Mouse (Mus musculus): ENCODE results near the gene Lrmda. TPM values are rescaled to one million over a fixed set of nuclear protein-coding genes. Genes with fewer than 3 reads are reported as not detected.
A peak's percentile ranks its signal among the peaks of the same experiment; 100 is the strongest.

Lrmda gene
- polyA plus RNA-seq, 1 experiment from 2014 or later = 0.22 TPM

DNA sequence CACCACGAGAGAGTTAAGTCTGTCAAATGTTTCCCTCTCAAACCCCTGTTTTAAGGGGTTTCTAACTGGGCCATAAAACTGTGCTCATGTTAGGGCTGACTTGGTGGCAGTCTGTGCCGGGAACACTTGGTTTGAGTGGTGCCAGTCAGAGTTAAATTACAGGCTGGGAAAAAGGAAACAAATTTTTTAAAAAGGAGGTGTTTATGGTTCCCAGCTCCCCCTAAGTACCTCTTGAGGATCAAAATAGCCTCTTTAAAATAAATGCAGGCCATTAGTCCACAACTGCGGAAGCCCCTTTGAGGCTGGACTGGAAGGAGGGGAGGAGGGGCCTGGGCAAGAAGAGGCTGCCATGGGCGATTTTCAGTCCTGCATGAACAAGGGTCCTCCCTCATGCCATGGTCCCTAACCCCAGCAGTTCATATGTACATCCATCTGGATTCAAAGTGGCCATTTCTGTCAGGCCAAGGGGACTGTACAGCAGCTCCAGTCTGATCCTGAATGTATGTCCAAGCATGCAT lies 416.4 kb downstream of the Lrmda start:
- peaks cover 63% of the 10 kb centered on the region for H3K27me3 ChIP-seq
- ATAC-seq (ENCODE audit: low FRiP score) = no peak
- 40% methylated on average over 4 of the region's 4 CpGs for WGBS
- no peak overlapping the region for H3K9ac ChIP-seq
- H3K4me2 ChIP-seq = no peak overlapping the region
- peaks cover 20% of the 10 kb centered on the region for H3K4me1 ChIP-seq
- H3K36me3 ChIP-seq (replicated peaks) = no peaks in the 10 kb centered on the region
- H3K9me3 ChIP-seq = no peaks in the 10 kb centered on the region
- H3K4me3 ChIP-seq (replicated peaks) = no peak overlapping the region
- no peak overlapping the region for H3K27ac ChIP-seq

DNA sequence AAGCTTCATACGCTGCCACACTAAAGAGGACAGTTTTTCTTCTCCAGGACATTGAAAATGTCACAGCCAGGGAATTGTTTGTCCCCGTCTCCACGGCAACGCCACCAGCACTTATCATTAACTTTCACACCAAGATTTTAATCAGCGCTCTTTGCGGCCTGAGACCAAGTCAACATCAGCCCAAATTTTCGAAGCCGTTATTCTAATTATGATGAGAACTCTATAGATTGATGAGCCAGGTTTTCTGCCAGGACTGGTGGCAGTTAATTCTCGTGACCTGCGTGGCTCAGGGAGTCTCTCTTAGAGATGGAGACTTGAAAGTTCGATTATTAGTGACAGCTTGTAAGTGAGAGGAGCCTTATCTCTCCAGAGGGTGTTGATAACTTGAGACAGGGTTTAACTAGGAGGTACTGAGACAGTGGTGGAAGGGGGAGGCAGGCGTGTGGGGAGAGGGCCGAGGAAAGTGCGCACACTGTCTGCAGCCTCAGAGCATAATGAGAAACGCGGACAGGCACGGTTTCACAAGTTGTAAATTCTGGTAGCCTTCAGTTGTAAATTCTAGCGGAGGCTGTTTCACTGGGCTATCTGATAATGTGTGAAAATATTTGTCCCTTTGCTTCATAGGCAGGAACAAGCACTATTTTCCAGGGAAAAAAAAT lies 421.0 kb downstream of the Lrmda start:
- peak; percentile 60 for ATAC-seq (ENCODE audit: low FRiP score)
- Histone ChIP-seq H3K9ac (no peak overlapping the region), H3K4me2 (peak overlapping the region; percentile 36), H3K4me3 (replicated peaks) (no peak overlapping the region), H3K27ac (no peak overlapping the region), H3K9me3 (no peaks in the 10 kb centered on the region), H3K36me3 (replicated peaks) (no peaks in the 10 kb centered on the region), H3K4me1 (peaks cover 31% of the 10 kb centered on the region), H3K27me3 (peaks cover 67% of the 10 kb centered on the region)
- 22% methylated on average over 18 of the region's 18 CpGs for WGBS

DNA sequence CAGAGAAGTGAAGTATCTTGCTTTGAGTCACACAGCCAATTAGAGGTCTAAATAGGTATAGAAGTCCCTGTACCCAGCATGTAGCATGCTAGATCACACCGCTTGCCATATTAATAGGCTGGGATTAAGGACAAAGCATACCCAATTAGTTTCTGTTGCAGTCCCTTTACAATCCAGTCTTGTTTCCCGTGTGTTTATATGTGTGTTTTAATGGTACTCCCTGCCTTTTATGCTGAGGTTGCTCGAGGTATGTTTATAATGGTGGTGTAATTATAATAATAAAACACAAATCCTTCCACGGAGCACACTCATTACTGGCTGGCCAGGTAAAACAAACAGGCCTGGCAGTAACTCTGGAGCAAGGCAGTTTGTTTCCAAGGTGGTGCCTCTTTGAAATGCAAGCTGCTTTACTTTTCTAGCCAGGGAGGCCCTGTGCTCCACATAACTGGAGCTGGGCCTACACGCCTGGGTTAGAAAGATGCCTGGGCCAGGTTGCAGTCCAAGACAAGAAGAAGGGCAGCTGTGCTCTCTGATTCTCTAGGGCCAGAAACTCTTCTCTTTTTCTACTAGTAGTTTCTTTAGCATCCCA lies 422.4 kb downstream of the Lrmda start:
- peaks cover 70% of the 10 kb centered on the region for H3K27me3 ChIP-seq
- H3K9ac ChIP-seq = no peak overlapping the region
- ATAC-seq (ENCODE audit: low FRiP score) = no peak; the same call in 1 of the 2 replicates
- no peak overlapping the region for H3K4me2 ChIP-seq
- no peaks in the 10 kb centered on the region for H3K9me3 ChIP-seq
- 26% methylated on average over 5 of the region's 5 CpGs for WGBS
- H3K4me1 ChIP-seq = peaks cover 26% of the 10 kb centered on the region
- H3K36me3 ChIP-seq (replicated peaks) = no peaks in the 10 kb centered on the region
- H3K4me3 ChIP-seq (replicated peaks) = no peak overlapping the region
- no peak overlapping the region for H3K27ac ChIP-seq

DNA sequence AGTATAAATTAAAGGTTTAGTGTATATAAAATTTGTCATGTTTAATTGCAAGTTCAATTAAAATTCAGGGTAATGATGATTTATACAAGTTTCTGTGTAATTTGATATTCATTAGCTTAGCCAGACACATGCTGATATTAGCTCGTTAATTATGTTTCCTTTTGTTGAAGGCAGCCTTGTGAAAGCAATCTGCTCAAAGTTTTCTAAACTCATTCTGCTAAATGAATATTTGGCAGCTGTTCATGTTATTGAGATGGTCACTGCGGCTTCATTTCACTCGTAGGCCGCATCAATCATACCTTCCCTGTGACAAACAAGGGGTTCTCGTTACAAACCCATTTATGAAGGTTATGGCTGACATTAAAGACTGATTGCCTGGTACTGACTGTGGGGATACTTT lies 423.2 kb downstream of the Lrmda start:
- 45% methylated on average over 5 of the region's 5 CpGs for WGBS
- peaks cover 69% of the 10 kb centered on the region for H3K27me3 ChIP-seq

DNA sequence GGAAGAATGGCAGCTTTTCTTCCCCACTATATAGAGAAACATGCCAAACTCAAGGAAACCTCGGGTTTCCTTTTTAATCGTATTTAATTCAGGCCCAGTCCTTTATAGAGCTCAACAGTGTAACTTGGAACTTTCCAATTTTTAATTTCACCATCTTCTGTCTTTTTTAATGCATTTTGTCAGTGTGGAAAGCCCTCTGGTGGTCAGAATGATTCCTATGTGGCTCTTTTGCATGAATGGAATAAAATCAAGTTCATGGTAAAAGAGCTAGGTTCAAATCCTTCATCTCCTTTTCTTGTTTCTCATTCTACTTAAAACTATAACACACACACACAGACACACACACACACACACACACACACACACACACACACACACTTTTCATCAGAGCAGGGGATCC lies 425.0 kb downstream of the Lrmda start:
- 91% methylated on average over 2 of the region's 2 CpGs for WGBS
- no peaks in the 10 kb centered on the region for H3K36me3 ChIP-seq (replicated peaks)
- ATAC-seq (ENCODE audit: low FRiP score) = no peak
- H3K4me2 ChIP-seq = no peak overlapping the region
- H3K9ac ChIP-seq = no peak overlapping the region
- H3K27me3 ChIP-seq = peaks cover 66% of the 10 kb centered on the region
- no peak overlapping the region for H3K4me3 ChIP-seq (replicated peaks)
- H3K4me1 ChIP-seq = peaks cover 24% of the 10 kb centered on the region
- H3K9me3 ChIP-seq = no peaks in the 10 kb centered on the region
- H3K27ac ChIP-seq = no peak overlapping the region

More for the DNA sequence above, 423.2 kb downstream of the Lrmda start:
- H3K4me3 ChIP-seq (replicated peaks) = no peak overlapping the region
- H3K9me3 ChIP-seq = no peaks in the 10 kb centered on the region
- no peak overlapping the region for H3K4me2 ChIP-seq
- H3K27ac ChIP-seq = no peak overlapping the region
- ATAC-seq (ENCODE audit: low FRiP score) = no peak
- no peak overlapping the region for H3K9ac ChIP-seq
- H3K4me1 ChIP-seq = peaks cover 26% of the 10 kb centered on the region
- no peaks in the 10 kb centered on the region for H3K36me3 ChIP-seq (replicated peaks)

DNA sequence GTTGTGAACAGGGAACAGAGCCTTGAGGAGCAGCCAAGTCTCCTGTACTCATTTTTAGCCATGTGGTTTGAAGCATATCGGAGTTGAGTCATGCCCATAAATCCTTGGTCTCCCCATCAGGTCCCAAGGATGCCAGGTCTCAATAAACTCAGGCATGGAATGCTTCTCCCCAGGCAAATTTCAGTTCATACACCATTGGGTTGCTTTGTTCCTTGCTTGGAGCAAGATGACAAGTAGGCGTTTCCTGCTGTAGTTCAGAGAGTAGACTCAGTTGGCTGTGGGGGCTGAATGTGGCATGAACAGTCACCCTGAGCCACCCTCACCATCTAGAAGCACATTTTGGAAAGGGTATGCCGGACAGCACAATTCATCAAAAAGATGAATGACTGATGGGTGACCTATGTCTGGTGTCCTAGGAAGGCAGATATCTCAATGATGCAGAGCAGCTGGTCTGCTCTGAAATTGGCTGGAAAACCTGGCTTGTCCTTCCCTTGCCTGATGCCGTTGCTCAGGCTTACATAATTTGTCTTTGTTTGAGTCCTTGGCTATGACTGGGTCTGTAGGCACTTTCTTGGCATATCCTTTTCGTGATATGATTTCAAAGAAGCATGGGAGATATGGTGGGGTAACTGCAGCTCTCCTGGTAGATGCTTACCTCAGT lies 425.8 kb downstream of the Lrmda start:
- H3K4me2 ChIP-seq = no peak overlapping the region
- peaks cover 17% of the 10 kb centered on the region for H3K4me1 ChIP-seq
- ATAC-seq (ENCODE audit: low FRiP score) = no peak
- no peaks in the 10 kb centered on the region for H3K9me3 ChIP-seq
- H3K4me3 ChIP-seq (replicated peaks) = no peak overlapping the region
- H3K27me3 ChIP-seq = peaks cover 63% of the 10 kb centered on the region
- no peak overlapping the region for H3K27ac ChIP-seq
- no peak overlapping the region for H3K9ac ChIP-seq
- 88% methylated on average over 5 of the region's 5 CpGs for WGBS
- H3K36me3 ChIP-seq (replicated peaks) = no peaks in the 10 kb centered on the region

DNA sequence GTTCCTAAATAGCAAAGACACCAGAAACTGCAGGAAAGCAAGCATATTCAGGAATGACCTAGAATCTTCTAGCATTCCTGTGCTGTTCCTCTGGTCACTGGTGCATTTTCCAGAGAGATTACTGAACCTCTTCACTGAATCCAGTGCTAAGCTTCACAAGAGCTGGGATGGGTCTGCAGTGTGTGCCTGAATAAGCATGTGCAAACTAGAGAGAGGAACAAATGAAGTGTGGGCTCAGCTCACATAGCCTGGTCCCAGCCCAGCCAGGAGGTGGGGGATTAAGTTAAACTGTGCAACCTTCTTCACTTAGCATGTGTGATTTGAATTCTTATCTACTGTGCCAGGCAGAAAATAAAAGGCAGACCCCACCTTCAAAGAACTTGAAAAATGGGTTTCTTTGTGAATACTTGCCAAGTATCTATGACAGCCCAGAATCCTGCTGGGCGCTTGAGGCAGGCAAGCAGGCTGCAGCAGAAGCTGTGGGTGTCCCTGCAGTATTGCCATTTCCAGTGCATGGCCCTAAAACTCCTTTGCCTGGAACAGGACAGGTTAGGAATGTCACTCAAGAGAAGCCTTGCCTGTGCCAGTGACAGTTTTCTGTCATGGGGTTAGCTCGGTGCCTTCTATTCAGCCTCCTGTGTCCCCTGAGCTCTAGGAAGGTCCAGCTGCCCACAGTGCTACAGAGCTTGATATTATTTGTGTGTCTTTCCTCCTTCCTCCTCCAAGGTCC lies 426.5 kb downstream of the Lrmda start:
- no peak for ATAC-seq (ENCODE audit: low FRiP score)
- H3K27ac ChIP-seq = no peak overlapping the region
- no peak overlapping the region for H3K4me3 ChIP-seq (replicated peaks)
- 88% methylated on average over 2 of the region's 2 CpGs for WGBS
- H3K9me3 ChIP-seq = no peaks in the 10 kb centered on the region
- no peak overlapping the region for H3K9ac ChIP-seq
- peaks cover 10% of the 10 kb centered on the region for H3K4me1 ChIP-seq
- peaks cover 67% of the 10 kb centered on the region for H3K27me3 ChIP-seq
- H3K4me2 ChIP-seq = no peak overlapping the region
- no peaks in the 10 kb centered on the region for H3K36me3 ChIP-seq (replicated peaks)

DNA sequence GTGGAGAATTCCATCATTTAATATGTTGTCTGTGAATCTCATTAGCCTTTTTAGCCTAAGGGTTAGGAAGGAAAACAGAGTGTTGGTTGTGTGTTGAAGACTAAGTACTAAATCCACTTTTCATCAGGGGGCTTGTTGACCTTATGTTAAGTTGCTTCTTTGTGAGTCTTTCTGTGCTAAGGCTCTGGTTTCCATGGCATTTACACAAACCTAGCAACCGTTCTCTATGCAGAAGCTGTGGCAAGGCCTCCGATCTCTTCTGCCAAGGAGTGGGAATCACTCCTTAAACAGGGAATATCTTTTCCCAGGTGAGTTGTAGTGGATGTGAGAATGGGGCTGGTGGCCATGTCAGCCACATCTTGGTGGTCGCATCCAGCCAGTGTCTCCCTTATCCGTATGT lies 432.1 kb downstream of the Lrmda start:
- 72% methylated on average over 4 of the region's 4 CpGs for WGBS
- ATAC-seq (ENCODE audit: low FRiP score) = no peak
- H3K27me3 ChIP-seq = peaks cover 51% of the 10 kb centered on the region

DNA sequence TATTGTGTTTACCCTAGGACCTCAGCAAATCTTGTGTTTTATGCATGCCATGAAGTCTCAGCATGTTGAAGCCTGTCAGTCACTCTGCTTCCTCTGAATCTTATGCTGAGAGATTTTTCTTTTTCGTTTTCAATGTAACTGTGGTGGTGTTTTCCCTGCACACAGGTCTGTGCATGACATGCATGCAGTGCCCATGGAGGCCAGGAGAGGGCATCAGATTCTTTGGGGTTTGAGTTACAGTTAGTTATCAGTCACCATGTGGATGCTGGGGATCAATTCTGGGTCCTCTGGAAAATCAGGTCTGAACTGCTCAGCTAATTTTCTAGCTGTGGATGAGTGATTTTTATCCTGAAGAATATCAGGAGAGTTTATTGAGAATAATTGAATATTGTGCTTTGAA lies 444.8 kb downstream of the Lrmda start:
- no peaks in the 10 kb centered on the region for H3K9me3 ChIP-seq
- no peak for ATAC-seq (ENCODE audit: low FRiP score)
- no peak overlapping the region for H3K27ac ChIP-seq
- H3K4me1 ChIP-seq = no peaks in the 10 kb centered on the region
- no peak overlapping the region for H3K4me2 ChIP-seq
- H3K9ac ChIP-seq = no peak overlapping the region
- H3K27me3 ChIP-seq = peaks cover 12% of the 10 kb centered on the region; the same call in 1 of the 2 replicates
- no peak overlapping the region for H3K4me3 ChIP-seq (replicated peaks)
- no peaks in the 10 kb centered on the region for H3K36me3 ChIP-seq (replicated peaks)
- 87% methylated on average over 1 of the region's 1 CpGs for WGBS

More for the DNA sequence above, 432.1 kb downstream of the Lrmda start:
- Histone ChIP-seq H3K4me1 (peaks cover 3% of the 10 kb centered on the region; the same call in 1 of the 2 replicates), H3K9me3 (no peaks in the 10 kb centered on the region), H3K36me3 (replicated peaks) (no peaks in the 10 kb centered on the region), H3K4me3 (replicated peaks) (no peak overlapping the region), H3K27ac (no peak overlapping the region), H3K9ac (no peak overlapping the region), H3K4me2 (no peak overlapping the region)

DNA sequence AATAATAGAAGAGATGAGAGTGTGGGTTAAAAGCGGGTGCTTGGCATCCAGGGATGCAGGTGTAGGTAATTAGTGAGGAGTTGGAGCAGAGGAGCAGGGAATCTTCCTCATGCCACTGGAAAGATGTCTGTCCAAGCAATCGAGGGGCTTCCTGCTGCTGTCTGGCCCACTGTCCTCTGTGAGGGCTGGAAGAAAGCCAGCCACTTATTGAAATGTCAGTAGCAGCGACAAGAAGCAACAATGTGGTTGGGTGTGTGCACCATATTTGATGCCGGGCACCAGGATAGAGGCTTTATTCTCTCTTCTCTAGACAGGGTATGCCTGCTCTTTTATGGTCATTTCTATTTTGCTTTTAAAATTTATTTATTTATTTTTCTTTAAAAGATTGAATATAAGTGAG lies 451.5 kb downstream of the Lrmda start:
- Histone ChIP-seq H3K9ac (no peak overlapping the region), H3K4me2 (no peak overlapping the region)

DNA sequence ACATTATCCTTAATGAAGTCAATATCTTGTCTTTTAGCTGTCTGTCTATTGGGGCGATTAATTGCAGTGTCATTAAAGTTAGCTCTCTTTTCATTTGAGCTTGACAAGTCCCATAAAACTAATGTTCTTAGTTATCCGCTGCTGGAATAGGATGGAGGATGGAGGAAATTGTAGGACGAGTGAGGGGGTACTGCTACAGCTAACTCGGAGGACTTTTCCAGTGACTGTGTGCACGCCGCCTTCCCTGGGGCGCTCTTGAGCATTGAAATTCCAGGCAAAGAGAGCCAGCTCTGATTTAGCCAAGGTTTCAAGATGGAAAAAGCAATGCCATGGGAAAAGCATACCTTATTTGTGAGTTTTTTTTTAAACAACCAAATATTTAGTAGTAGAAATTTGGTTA lies 453.9 kb downstream of the Lrmda start:
- Histone ChIP-seq H3K36me3 (replicated peaks) (no peaks in the 10 kb centered on the region), H3K9ac (no peak overlapping the region), H3K4me1 (no peaks in the 10 kb centered on the region), H3K9me3 (no peaks in the 10 kb centered on the region), H3K4me3 (replicated peaks) (no peak overlapping the region), H3K27me3 (no peaks in the 10 kb centered on the region; the same call in 1 of the 2 replicates), H3K27ac (no peak overlapping the region), H3K4me2 (no peak overlapping the region)
- no peak for ATAC-seq (ENCODE audit: low FRiP score)
- WGBS = 76% methylated on average over 7 of the region's 7 CpGs

More for the DNA sequence above, 451.5 kb downstream of the Lrmda start:
- no peak for ATAC-seq (ENCODE audit: low FRiP score)
- 87% methylated on average over 4 of the region's 4 CpGs for WGBS
- Histone ChIP-seq H3K4me1 (no peaks in the 10 kb centered on the region), H3K36me3 (replicated peaks) (no peaks in the 10 kb centered on the region), H3K27ac (no peak overlapping the region), H3K27me3 (no peaks in the 10 kb centered on the region; the same call in 1 of the 2 replicates), H3K9me3 (no peaks in the 10 kb centered on the region), H3K4me3 (replicated peaks) (no peak overlapping the region)

DNA sequence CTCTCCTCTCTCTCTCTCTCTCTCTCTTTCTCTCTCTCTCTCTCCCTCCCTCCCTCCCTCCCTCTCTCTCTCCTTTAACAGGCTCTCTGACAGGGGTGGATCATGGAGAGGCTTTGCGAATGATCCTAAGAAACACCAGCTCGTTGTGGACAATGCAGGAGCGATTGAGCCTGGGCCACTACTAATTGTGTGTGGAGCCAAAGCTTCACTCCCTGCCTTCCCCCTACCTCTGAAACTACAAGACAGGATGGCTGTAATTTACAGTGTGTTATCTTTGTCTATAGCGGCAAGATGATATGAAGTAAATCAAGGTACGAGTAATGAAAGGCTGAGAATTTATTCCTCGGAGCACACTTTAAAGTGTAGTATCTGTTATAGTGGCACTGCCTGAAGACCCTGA lies 454.5 kb downstream of the Lrmda start:
- Histone ChIP-seq H3K27ac (no peak overlapping the region), H3K4me3 (replicated peaks) (no peak overlapping the region), H3K36me3 (replicated peaks) (no peaks in the 10 kb centered on the region), H3K4me2 (no peak overlapping the region), H3K9ac (no peak overlapping the region), H3K4me1 (no peaks in the 10 kb centered on the region), H3K27me3 (no peaks in the 10 kb centered on the region; the same call in 1 of the 2 replicates), H3K9me3 (no peaks in the 10 kb centered on the region)
- 68% methylated on average over 6 of the region's 6 CpGs for WGBS
- ATAC-seq (ENCODE audit: low FRiP score) = no peak
